Mouse (Mus musculus) liver, embryonic 14.5 days (tissue): Measurements from ENCODE around the gene Olfr283. TPM values are rescaled to one million over a fixed set of nuclear protein-coding genes. Genes with fewer than 3 reads are reported as not detected.

Experiments
- ATAC-seq: fragments of 200-750 bp; cut with Nextera tagmentation; 2 replicates; pipeline ENCODE4 v1.8.0; 2017; ENCODE audit warnings: moderate number of reproducible peaks, mild to moderate bottlenecking, moderate library complexity; ENCODE audit not compliant: insufficient read depth
- DNase-seq, 3 experiments: peaks; one replicate each; pipeline ENCODE4 v3.0.0-alpha.2; 2012 to 2013; ENCODE audit warnings: low read depth in 3 of 3, low spot score in 3 of 3
- H3K27ac ChIP-seq: fragments of 300-500 bp; sonication (generic); 2 replicates; pipeline ENCODE4 v1.5.1; 2014; ENCODE audit warnings: moderate library complexity, mild to moderate bottlenecking, control low read depth, inconsistent platforms
- H3K27me3 ChIP-seq: fragments of 300-500 bp; sonication (generic); 2 replicates; pipeline ENCODE4 v1.6.1; 2014; ENCODE audit warnings: mild to moderate bottlenecking, low read length, moderate library complexity; ENCODE audit not compliant: control insufficient read depth, insufficient read depth
- H3K36me3 ChIP-seq: fragments of 300-500 bp; sonication (generic); replicated peaks from 2 replicates; pipeline ENCODE4 v1.6.1; 2014; ENCODE audit warnings: low read depth; ENCODE audit not compliant: control insufficient read depth, insufficient read depth
- H3K4me1 ChIP-seq, 2 experiments: fragments of 200-500 bp in 1 of 2; fragments of 300-500 bp in 1 of 2; sonication (generic) in 1 of 2; replicated peaks; 2 replicates each; pipeline ENCODE4 v1.6.1; 2012 to 2014; ENCODE audit warnings: antibody characterized with exemption in 1 of 2, inconsistent platforms in 1 of 2, low read length in 1 of 2; ENCODE audit not compliant: control insufficient read depth in 2 of 2, insufficient read depth in 2 of 2
- H3K4me2 ChIP-seq: fragments of 300-500 bp; sonication (generic); 2 replicates; pipeline ENCODE4 v1.6.1; 2014; ENCODE audit warnings: low read depth, mild to moderate bottlenecking, control low read depth, moderate library complexity
- H3K4me3 ChIP-seq, 2 experiments: fragments of 200-500 bp in 1 of 2; fragments of 300-500 bp in 1 of 2; sonication (generic) in 1 of 2; 2 replicates each; pipeline ENCODE4 v1.5.1; 2012 to 2014; ENCODE audit warnings: low read depth in 2 of 2, low read length in 2 of 2, mild to moderate bottlenecking in 2 of 2, control low read depth in 1 of 2, inconsistent platforms in 1 of 2, moderate library complexity in 1 of 2; ENCODE audit not compliant: insufficient read depth in 1 of 2
- H3K9ac ChIP-seq: fragments of 300-500 bp; sonication (generic); replicated peaks from 2 replicates; pipeline ENCODE4 v1.6.1; 2014; ENCODE audit warnings: mild to moderate bottlenecking, control low read depth, moderate library complexity
- H3K9me3 ChIP-seq: fragments of 300-500 bp; sonication (generic); 2 replicates; pipeline ENCODE4 v1.6.1; 2016; ENCODE audit warnings: low read length, mixed read lengths; ENCODE audit not compliant: control insufficient read depth
- CTCF ChIP-seq: IDR thresholded peaks from 2 replicates; pipeline ENCODE4 v1.5.1; 2016; ENCODE audit warnings: antibody characterized with exemption, low read depth, control low read depth
- EP300 ChIP-seq: IDR thresholded peaks from 2 replicates; pipeline ENCODE4 v1.6.1; 2016; ENCODE audit warnings: antibody characterized with exemption, low read depth
- WGBS: fragments of 180-500 bp; shearing (Covaris S2); extraction: QIAGEN DNeasy Blood & Tissue Kit; methylation state at CpG from one replicate; pipeline ENCODE4 v1.1.7; 2014; ENCODE audit not compliant: insufficient replicate concordance; 5-methylcytosine and 5-hydroxymethylcytosine counted together
- polyA plus RNA-seq, 2 experiments: library from polyadenylated mRNA; depleted of rRNA in 1 of 2; stranded (reverse) in 1 of 2; unstranded in 1 of 2; fragments of >200 nt; fragmentation: Nextera tagmentation in 1 of 2; extraction: Ambion mirVana in 1 of 2; gene quantifications; 2 replicates each; pipeline versions ENCODE4 v1.2.1 to v1.2.3; 2012 to 2014

Olfr283 gene
- polyA plus RNA-seq, 2 experiments, result not detected

DNA sequence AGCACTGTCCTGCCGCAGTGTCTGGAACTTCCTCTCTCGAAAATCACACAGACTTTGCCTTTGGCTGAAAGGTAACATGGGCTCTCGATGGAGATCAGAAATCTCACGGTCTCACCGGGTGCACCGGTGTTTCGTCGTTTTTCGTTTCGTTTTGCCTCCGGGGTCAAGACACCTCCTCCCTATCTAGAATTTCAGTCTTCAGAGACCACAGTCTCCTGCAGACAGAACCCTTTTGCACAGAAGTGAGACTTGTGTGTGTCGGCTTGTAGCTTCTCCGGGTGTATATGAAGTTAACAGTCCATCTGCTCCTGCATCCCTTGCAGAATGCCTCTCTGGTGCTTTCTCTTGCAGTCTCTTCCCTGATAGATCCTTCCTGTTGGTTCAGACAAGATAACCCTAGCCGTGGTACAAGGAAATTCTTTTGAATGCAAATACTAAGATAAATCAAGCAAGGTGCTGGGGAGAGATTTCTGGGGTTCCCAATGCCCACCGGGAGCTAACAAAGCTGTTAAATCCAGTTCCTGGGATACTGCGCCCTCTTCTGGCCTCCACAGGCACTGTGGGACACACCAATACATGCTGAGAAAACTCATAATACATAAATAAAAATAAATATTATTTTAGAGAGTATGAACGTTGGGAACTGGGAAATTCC lies 27.8 kb upstream of the Olfr283 start:
- H3K4me3 ChIP-seq, result no peak overlapping the region
- DNase-seq, result no peak
- WGBS, result 56% methylated on average over 17 of the region's 17 CpGs
- no peak overlapping the region for H3K27ac ChIP-seq
- peak; percentile 17; the same call in 1 of the 2 replicates for TF ChIP-seq CTCF
- TF ChIP-seq EP300, result no peak
- H3K4me1 ChIP-seq, result no peaks in the 10 kb centered on the region
- no peak overlapping the region for H3K9ac ChIP-seq
- no peaks in the 10 kb centered on the region for H3K9me3 ChIP-seq
- no peaks in the 10 kb centered on the region for H3K36me3 ChIP-seq
- no peak overlapping the region for H3K4me2 ChIP-seq
- ATAC-seq, result no peak
- no peaks in the 10 kb centered on the region for H3K27me3 ChIP-seq

DNA sequence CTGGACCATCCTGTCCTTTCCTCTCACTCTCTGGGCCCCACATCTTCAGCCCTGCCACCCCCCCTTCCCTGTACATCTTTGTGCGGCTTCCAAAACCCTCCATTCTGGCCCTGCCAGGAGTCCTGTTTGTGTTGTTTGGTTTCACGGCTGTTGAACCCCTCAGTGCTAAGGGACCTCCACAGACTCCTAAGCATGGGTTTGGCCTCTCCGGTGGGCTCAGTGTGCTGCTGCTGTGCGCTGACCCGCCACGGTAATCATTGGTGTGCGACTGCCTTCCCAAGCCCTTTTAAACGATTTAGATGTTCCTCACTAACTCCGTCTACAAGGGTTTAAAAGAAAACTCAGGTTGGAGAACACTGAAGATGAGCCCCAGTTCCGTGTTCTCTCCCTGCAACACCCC lies 21.6 kb upstream of the Olfr283 start:
- H3K4me3 ChIP-seq, result no peak overlapping the region
- ATAC-seq (no peak), DNase-seq (no peak)
- TF ChIP-seq CTCF, result no peak
- TF ChIP-seq EP300, result no peak
- no peaks in the 10 kb centered on the region for H3K9me3 ChIP-seq
- H3K4me1 ChIP-seq, result no peaks in the 10 kb centered on the region
- H3K9ac ChIP-seq, result no peak overlapping the region
- H3K4me2 ChIP-seq, result no peak overlapping the region
- no peaks in the 10 kb centered on the region for H3K36me3 ChIP-seq
- 71% methylated on average over 10 of the region's 10 CpGs for WGBS
- no peak overlapping the region for H3K27ac ChIP-seq
- H3K27me3 ChIP-seq, result no peaks in the 10 kb centered on the region

DNA sequence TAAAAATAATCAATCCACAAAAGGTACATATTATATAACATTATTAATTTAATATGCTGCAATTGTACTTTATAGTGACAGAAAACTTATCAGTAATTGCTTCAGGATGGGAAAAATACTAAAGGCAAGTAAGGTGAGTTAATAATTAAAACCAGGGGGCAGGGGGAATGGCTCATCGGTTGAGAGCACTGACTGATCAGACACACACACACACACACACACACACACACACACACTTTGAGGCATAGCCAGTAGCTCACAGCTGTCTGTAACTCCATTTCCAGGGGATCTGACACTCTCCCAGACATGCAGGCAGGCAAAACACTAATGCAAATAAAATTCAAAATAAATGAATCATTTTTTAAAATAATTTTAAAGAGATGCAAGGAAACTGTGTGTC lies 16.4 kb upstream of the Olfr283 start:
- Histone ChIP-seq H3K4me1 (no peaks in the 10 kb centered on the region), H3K4me2 (no peak overlapping the region), H3K9me3 (no peaks in the 10 kb centered on the region), H3K36me3 (no peaks in the 10 kb centered on the region), H3K4me3 (no peak overlapping the region), H3K27ac (no peak overlapping the region), H3K27me3 (no peaks in the 10 kb centered on the region), H3K9ac (no peak overlapping the region)
- ATAC-seq, result no peak
- TF ChIP-seq EP300, result no peak
- TF ChIP-seq CTCF, result no peak
- 70% methylated on average over 1 of the region's 1 CpGs for WGBS
- DNase-seq, result no peak

DNA sequence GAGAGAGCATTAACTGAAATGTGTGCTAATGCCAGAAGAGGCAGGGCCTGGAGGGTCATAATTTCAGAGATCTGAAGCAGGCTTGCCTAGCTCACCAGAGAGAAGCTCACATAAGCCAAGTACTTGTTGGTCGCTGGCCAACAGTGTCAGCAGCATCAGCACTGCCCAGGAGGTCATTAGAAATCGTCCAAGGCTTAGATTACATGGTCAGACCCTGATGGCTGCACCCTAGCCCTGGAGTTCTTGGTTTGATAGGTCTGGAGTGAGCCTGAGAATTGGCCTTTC lies 11.1 kb upstream of the Olfr283 start:
- Histone ChIP-seq H3K4me3 (no peak overlapping the region), H3K9ac (no peak overlapping the region), H3K9me3 (no peaks in the 10 kb centered on the region), H3K36me3 (no peaks in the 10 kb centered on the region), H3K27ac (no peak overlapping the region), H3K4me2 (no peak overlapping the region), H3K4me1 (no peaks in the 10 kb centered on the region), H3K27me3 (no peaks in the 10 kb centered on the region)
- no peak for DNase-seq
- 26% methylated on average over 2 of the region's 2 CpGs for WGBS
- ATAC-seq, result no peak
- TF ChIP-seq CTCF (no peak), EP300 (no peak)

DNA sequence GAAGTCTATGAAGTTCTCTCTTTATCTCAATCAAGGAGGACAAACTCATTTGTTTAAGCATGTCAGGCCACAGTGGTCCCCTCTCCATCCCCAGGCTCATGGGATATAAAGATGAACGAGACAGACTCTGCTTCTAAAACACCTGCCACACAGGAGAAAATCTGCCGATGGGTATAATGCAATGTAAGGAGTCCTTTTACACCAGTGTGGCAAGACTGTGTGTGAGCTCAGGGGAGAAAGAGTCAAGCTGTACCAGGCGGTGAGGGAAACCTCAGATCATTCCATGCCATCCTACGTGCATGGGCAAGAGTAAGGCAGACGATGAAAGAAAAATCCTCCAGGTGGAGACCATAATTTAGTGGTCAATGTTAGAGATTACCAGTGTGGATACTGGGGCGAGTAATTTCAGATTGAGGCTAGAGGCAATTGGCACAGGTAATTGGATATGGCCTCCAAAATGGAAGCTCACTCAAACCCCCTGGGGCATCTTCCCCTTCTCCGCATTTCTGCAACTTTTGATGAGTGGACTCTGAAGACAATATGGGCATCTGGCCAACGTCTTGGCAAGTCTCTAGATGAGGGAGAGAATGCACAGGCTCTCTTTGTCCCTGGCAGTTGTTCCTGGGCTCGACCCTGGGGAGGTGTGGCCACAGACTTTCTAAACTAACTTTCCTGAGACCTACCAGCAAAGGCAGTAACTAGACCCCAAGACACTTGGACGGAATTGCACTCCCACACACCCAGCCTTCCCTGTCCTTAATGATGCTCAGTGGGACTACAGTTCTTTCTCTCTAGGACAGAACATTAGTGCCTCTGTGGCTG lies 10.5 kb upstream of the Olfr283 start:
- no peaks in the 10 kb centered on the region for H3K4me1 ChIP-seq
- no peaks in the 10 kb centered on the region for H3K9me3 ChIP-seq
- H3K27me3 ChIP-seq, result no peaks in the 10 kb centered on the region
- WGBS, result 58% methylated on average over 10 of the region's 10 CpGs
- no peak overlapping the region for H3K4me3 ChIP-seq
- ATAC-seq, result no peak
- no peaks in the 10 kb centered on the region for H3K36me3 ChIP-seq
- no peak for DNase-seq
- no peak overlapping the region for H3K4me2 ChIP-seq
- no peak for TF ChIP-seq EP300
- no peak for TF ChIP-seq CTCF
- no peak overlapping the region for H3K27ac ChIP-seq
- H3K9ac ChIP-seq, result no peak overlapping the region
